Mouse (Mus musculus) kidney, embryonic 16.5 days (tissue): ENCODE data around the gene Plekhf1. TPM values are rescaled to one million over a fixed set of nuclear protein-coding genes. Genes with fewer than 3 reads are reported as not detected.

ENCODE experiments used
- ATAC-seq: fragments of 200-750 bp; cut with Nextera tagmentation; 2 replicates; pipeline ENCODE4 v1.8.0; 2017; ENCODE audit warnings: moderate TSS enrichment; ENCODE audit not compliant: low FRiP score, low TSS enrichment
- H3K27ac ChIP-seq: fragments of 300-500 bp; sonication (generic); 2 replicates; pipeline ENCODE4 v1.5.1; 2014; ENCODE audit warnings: low read length
- H3K27me3 ChIP-seq: fragments of 300-500 bp; sonication (generic); 2 replicates; pipeline ENCODE4 v1.6.1; 2014; ENCODE audit warnings: low read length, control low read depth, mixed read lengths; ENCODE audit not compliant: insufficient read depth
- H3K36me3 ChIP-seq: fragments of 300-500 bp; sonication (generic); 2 replicates; pipeline ENCODE4 v1.6.1; 2014; ENCODE audit warnings: low read length, control low read depth, mixed read lengths; ENCODE audit not compliant: insufficient read depth
- H3K4me1 ChIP-seq: fragments of 300-500 bp; sonication (generic); 2 replicates; pipeline ENCODE4 v1.6.1; 2014; ENCODE audit warnings: low read length, control low read depth, mixed read lengths; ENCODE audit not compliant: insufficient read depth
- H3K4me2 ChIP-seq: fragments of 300-500 bp; sonication (generic); replicated peaks from 2 replicates; pipeline ENCODE4 v1.6.1; 2014; ENCODE audit warnings: low read depth, low read length
- H3K4me3 ChIP-seq: fragments of 300-500 bp; sonication (generic); 2 replicates; pipeline ENCODE4 v1.5.1; 2014; ENCODE audit warnings: mild to moderate bottlenecking, low read length
- H3K9ac ChIP-seq: fragments of 300-500 bp; sonication (generic); replicated peaks from 2 replicates; pipeline ENCODE4 v1.6.1; 2014; ENCODE audit warnings: low read length
- H3K9me3 ChIP-seq: fragments of 300-500 bp; sonication (generic); 2 replicates; pipeline ENCODE4 v1.6.1; 2016; ENCODE audit warnings: low read length, control low read depth
- WGBS: fragments of 180-500 bp; shearing (Covaris S2); extraction: QIAGEN DNeasy Blood & Tissue Kit; methylation state at CpG from one replicate; pipeline ENCODE4 v1.1.7; 2014; 5-methylcytosine and 5-hydroxymethylcytosine counted together
- polyA plus RNA-seq: library from polyadenylated mRNA; unstranded; fragments of >200 nt; fragmentation: Nextera tagmentation; extraction: Ambion mirVana; gene quantifications from 2 replicates; pipeline ENCODE4 v1.2.1, GENCODE M21; 2015

Plekhf1 gene
- polyA plus RNA-seq, 1 experiment from 2014 or later, result 6.3 TPM

- no peak overlapping the region for H3K4me2 ChIP-seq
- no peak overlapping the region for H3K9ac ChIP-seq
- no peaks in the 10 kb centered on the region for H3K27me3 ChIP-seq
- H3K36me3 ChIP-seq, result no peaks in the 10 kb centered on the region
- no peak overlapping the region for H3K4me3 ChIP-seq
- 16% methylated on average over 5 of the region's 5 CpGs for WGBS
- ATAC-seq, result no peak
- no peaks in the 10 kb centered on the region for H3K9me3 ChIP-seq
- H3K4me1 ChIP-seq, result no peaks in the 10 kb centered on the region
- no peak overlapping the region for H3K27ac ChIP-seq
Observed at GRCm38 (mm10) chr7:38251494-38252216, 23.8 kb upstream of the Plekhf1 start.

GRCm38 (mm10) chr7:38242417-38242816, 14.6 kb upstream of the Plekhf1 start:
- H3K9me3 ChIP-seq, result no peaks in the 10 kb centered on the region
- no peak overlapping the region for H3K27ac ChIP-seq
- H3K36me3 ChIP-seq, result no peaks in the 10 kb centered on the region
- no peak for ATAC-seq
- H3K9ac ChIP-seq, result no peak overlapping the region
- no peaks in the 10 kb centered on the region for H3K27me3 ChIP-seq
- no peak overlapping the region for H3K4me3 ChIP-seq
- 82% methylated on average over 4 of the region's 4 CpGs for WGBS
- H3K4me1 ChIP-seq, result no peaks in the 10 kb centered on the region
- H3K4me2 ChIP-seq, result no peak overlapping the region

DNA sequence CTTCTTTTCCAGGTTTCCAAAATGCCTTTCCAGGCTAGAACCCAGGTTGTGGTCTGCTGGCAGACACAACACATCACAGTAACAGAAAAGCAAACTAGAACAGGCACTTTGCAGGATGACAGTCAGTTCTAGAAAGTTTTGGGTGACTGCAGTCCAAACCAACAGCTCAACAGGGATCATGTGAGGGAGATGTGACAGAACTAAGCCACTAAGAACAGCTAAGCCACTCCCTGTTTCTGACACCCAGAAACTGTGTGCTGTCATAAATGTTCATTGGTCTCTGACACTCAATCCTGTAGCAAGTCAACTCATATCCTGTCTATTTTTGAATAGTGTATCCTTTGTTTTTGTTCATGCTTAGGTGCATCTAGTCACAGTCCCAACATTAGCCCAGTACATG, 9.3 kb upstream of the Plekhf1 start:
- Histone ChIP-seq H3K27ac (no peak overlapping the region), H3K4me3 (no peak overlapping the region), H3K9ac (no peak overlapping the region), H3K4me2 (no peak overlapping the region), H3K36me3 (no peaks in the 10 kb centered on the region), H3K4me1 (no peaks in the 10 kb centered on the region), H3K27me3 (no peaks in the 10 kb centered on the region), H3K9me3 (no peaks in the 10 kb centered on the region; the same call in 1 of the 2 replicates)
- ATAC-seq, result no peak

GRCm38 (mm10) chr7:38236400-38237105, 8.7 kb upstream of the Plekhf1 start:
- no peak for ATAC-seq
- no peaks in the 10 kb centered on the region; the same call in 1 of the 2 replicates for H3K9me3 ChIP-seq
- H3K4me3 ChIP-seq, result no peak overlapping the region
- WGBS, result 53% methylated on average over 11 of the region's 11 CpGs
- H3K4me2 ChIP-seq, result no peak overlapping the region
- no peaks in the 10 kb centered on the region for H3K36me3 ChIP-seq
- no peaks in the 10 kb centered on the region for H3K4me1 ChIP-seq
- H3K9ac ChIP-seq, result no peak overlapping the region
- H3K27me3 ChIP-seq, result no peaks in the 10 kb centered on the region
- H3K27ac ChIP-seq, result no peak overlapping the region

GRCm38 (mm10) chr7:38230285-38230684, 2.5 kb upstream of the Plekhf1 start:
- no peaks in the 10 kb centered on the region for H3K27me3 ChIP-seq
- H3K4me3 ChIP-seq, result no peak overlapping the region
- H3K4me2 ChIP-seq, result no peak overlapping the region
- H3K9ac ChIP-seq, result no peak overlapping the region
- no peak for ATAC-seq
- no peaks in the 10 kb centered on the region; the same call in 1 of the 2 replicates for H3K9me3 ChIP-seq
- H3K27ac ChIP-seq, result no peak overlapping the region
- WGBS, result 30% methylated on average over 8 of the region's 8 CpGs
- peaks cover 4% of the 10 kb centered on the region; the same call in 1 of the 2 replicates for H3K4me1 ChIP-seq
- no peaks in the 10 kb centered on the region for H3K36me3 ChIP-seq

DNA sequence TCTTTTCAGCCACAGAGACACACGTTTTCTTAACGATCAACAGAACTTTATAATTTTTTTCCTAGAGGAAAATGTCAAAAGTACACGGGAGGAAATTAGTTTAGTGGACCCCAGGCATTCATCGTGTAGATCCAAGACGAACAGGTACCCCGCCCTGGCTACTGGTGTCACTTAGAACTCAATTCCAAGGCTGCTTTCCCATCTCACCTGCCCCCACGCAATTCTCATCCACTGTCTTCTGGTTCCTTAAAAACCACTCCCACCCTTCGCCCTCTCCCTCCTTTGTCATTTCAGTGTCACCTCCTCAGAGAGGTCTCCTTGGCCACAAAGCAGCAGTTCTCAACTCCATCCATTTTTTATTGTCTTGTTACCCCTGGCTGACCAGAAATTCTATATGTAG, 513 bp upstream of the Plekhf1 start:
- Histone ChIP-seq H3K9ac (peak overlapping the region; percentile 32; the same call in 1 of the 2 replicates), H3K9me3 (no peaks in the 10 kb centered on the region; the same call in 1 of the 2 replicates), H3K27me3 (no peaks in the 10 kb centered on the region), H3K36me3 (no peaks in the 10 kb centered on the region), H3K27ac (peak overlapping the region; percentile 54; the same call in 1 of the 2 replicates), H3K4me2 (peak overlapping the region; percentile 67), H3K4me3 (peak overlapping the region; percentile 67), H3K4me1 (peaks cover 8% of the 10 kb centered on the region)
- ATAC-seq, result no peak
- 20% methylated on average over 8 of the region's 8 CpGs for WGBS

DNA sequence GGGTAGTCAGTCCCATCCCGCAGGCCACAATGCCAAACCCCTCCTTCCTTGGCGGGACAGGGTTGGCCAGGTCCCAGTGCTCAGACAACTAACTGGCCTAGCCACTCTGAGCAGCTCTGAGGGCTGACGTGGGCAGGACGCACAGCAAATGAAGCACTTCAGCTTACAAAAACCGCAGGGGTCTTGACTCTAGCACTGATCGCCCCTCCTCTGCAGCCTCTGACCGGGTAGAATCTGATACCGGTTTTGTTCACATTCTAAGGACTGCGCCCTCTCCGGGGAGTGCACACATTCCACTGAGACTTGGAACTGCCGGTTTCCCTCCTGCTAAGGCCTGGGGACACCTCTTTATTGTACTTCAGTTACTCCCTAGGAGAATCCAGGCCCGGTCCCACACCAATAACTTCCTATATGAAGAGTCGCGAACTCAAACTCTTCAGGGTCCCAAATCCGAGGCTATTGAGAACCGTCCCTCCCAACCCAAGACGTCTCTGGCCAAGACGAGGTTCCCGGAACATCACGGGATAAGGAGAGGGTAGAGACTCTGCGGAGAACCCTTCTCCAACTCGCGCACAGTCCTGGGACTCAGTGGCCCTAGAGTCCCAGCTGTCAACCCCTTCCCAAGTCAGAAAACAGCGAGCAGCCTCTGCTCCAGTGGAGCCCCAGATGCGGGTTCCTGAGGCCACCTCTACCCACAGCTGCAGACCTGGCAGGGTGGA, 476 bp downstream of the Plekhf1 start:
- peak; percentile 69 for ATAC-seq
- Histone ChIP-seq H3K27me3 (no peaks in the 10 kb centered on the region), H3K4me1 (peaks cover 8% of the 10 kb centered on the region), H3K9ac (peak overlapping the region; percentile 71), H3K27ac (peak overlapping the region; percentile 85), H3K9me3 (no peaks in the 10 kb centered on the region), H3K4me3 (peak overlapping the region; percentile 67), H3K4me2 (peak overlapping the region; percentile 67), H3K36me3 (no peaks in the 10 kb centered on the region)
- 1% methylated on average over 25 of the region's 25 CpGs for WGBS

- ATAC-seq, result no peak
- Histone ChIP-seq H3K27ac (no peak overlapping the region), H3K4me3 (no peak overlapping the region), H3K4me2 (peak overlapping the region; percentile 67), H3K4me1 (peaks cover 8% of the 10 kb centered on the region), H3K27me3 (no peaks in the 10 kb centered on the region), H3K36me3 (peaks cover 3% of the 10 kb centered on the region), H3K9me3 (no peaks in the 10 kb centered on the region), H3K9ac (no peak overlapping the region)
- 69% methylated on average over 2 of the region's 2 CpGs for WGBS
Observed at GRCm38 (mm10) chr7:38226226-38226625, 1.6 kb downstream of the Plekhf1 start.

GRCm38 (mm10) chr7:38224577-38225369, 3.0 kb downstream of the Plekhf1 start:
- H3K4me1 ChIP-seq, result peaks cover 8% of the 10 kb centered on the region
- no peaks in the 10 kb centered on the region for H3K9me3 ChIP-seq
- no peak overlapping the region for H3K27ac ChIP-seq
- no peak overlapping the region for H3K4me3 ChIP-seq
- WGBS, result 84% methylated on average over 13 of the region's 13 CpGs
- no peak overlapping the region for H3K4me2 ChIP-seq
- no peak for ATAC-seq
- no peaks in the 10 kb centered on the region for H3K27me3 ChIP-seq
- H3K36me3 ChIP-seq, result peaks cover 4% of the 10 kb centered on the region
- no peak overlapping the region for H3K9ac ChIP-seq
